Mouse (Mus musculus): Measurements from ENCODE around the gene Hbs1l.

- TF ChIP-seq CTCF (IDR thresholded peaks at IDR 0.05; ENCODE audit: borderline replicate concordance, insufficient read depth, low read depth, low read length) = no peak
- no peak for TF ChIP-seq POLR2A (IDR thresholded peaks at IDR 0.05; ENCODE audit: borderline replicate concordance, insufficient read depth, low read length)
Measured at GRCm38 (mm10) chr10:21400453-21400852, 104.7 kb downstream of the Hbs1l start.
